Mouse (Mus musculus) frontal cortex, adult 2 months (tissue): ENCODE measurements around the gene Ambra1. TPM values are rescaled to one million over a fixed set of nuclear protein-coding genes. Genes with fewer than 3 reads are reported as not detected.
A peak's percentile ranks its signal among the peaks of the same experiment; 100 is the strongest.

Experiments used
- DNase-seq, 2 experiments: peaks; one replicate each; pipeline ENCODE4 v3.0.0; 2022; ENCODE audit warnings: low spot score in 1 of 2; ENCODE audit errors: extremely low spot score in 1 of 2
- polyA plus RNA-seq: library from polyadenylated mRNA; depleted of rRNA; stranded (reverse); fragments of >200 nt; gene quantifications from 2 replicates; pipeline ENCODE4 v1.2.3, GENCODE M21; 2012

Ambra1 gene
- polyA plus RNA-seq, 1 experiment: 39.1 TPM

GRCm38 (mm10) chr2:91916346-91916977 lies 186.5 kb downstream of the Ambra1 start:
- DNase-seq: no peak

- no peak for DNase-seq
Observed at GRCm38 (mm10) chr2:91917096-91917495, 187.2 kb downstream of the Ambra1 start.

- no peak for DNase-seq
Observed at GRCm38 (mm10) chr2:91920130-91920529, 190.2 kb downstream of the Ambra1 start.

- no peak for DNase-seq
Observed at GRCm38 (mm10) chr2:91921181-91921789, 191.4 kb downstream of the Ambra1 start.

- peak in 1 of 2 experiments; percentile 84 for DNase-seq
Observed at GRCm38 (mm10) chr2:91921790-91922570, 192.0 kb downstream of the Ambra1 start.

- no peak for DNase-seq
Observed at GRCm38 (mm10) chr2:91922586-91923414, 192.9 kb downstream of the Ambra1 start.

- DNase-seq: peak in 1 of 2 experiments; percentile 86
Observed at GRCm38 (mm10) chr2:91923415-91924337, 193.7 kb downstream of the Ambra1 start.

GRCm38 (mm10) chr2:91924726-91925125 lies 194.8 kb downstream of the Ambra1 start:
- no peak for DNase-seq

GRCm38 (mm10) chr2:91925442-91925841 lies 195.5 kb downstream of the Ambra1 start:
- DNase-seq: peak in 1 of 2 experiments; percentile 79

- no peak for DNase-seq
Observed at GRCm38 (mm10) chr2:91926949-91927348, 197.0 kb downstream of the Ambra1 start, which contains the start of gene Chrm4. Gene Chrm4, plus strand, starts transcription at chr2:91927249.

- DNase-seq: peak in 1 of 2 experiments; percentile 92
Observed at GRCm38 (mm10) chr2:91927826-91928533, 198.0 kb downstream of the Ambra1 start.

GRCm38 (mm10) chr2:91928534-91929350 lies 198.8 kb downstream of the Ambra1 start:
- DNase-seq: no peak

GRCm38 (mm10) chr2:91929455-91929854 lies 199.5 kb downstream of the Ambra1 start:
- no peak for DNase-seq

- peak in 1 of 2 experiments; percentile 79 for DNase-seq
Observed at GRCm38 (mm10) chr2:91929936-91930335, 200.0 kb downstream of the Ambra1 start.

- no peak for DNase-seq
Observed at GRCm38 (mm10) chr2:91930761-91931291, 200.9 kb downstream of the Ambra1 start.

GRCm38 (mm10) chr2:91931328-91932159 lies 201.6 kb downstream of the Ambra1 start:
- peak in 1 of 2 experiments; percentile 14 for DNase-seq

- DNase-seq: no peak
Observed at GRCm38 (mm10) chr2:91932160-91932711, 202.3 kb downstream of the Ambra1 start, which contains the start of gene Mdk. Gene Mdk, minus strand, starts transcription at chr2:91932297.
